Mouse (Mus musculus) megakaryocyte-erythroid progenitor cell, adult 5-6 weeks (primary cell): ENCODE measurements around the gene Runx2. TPM values are rescaled to one million over a fixed set of nuclear protein-coding genes. Genes with fewer than 3 reads are reported as not detected.

Experiments
- ATAC-seq: replicated peaks from 2 replicates; pipeline ENCODE4 v1.8.0; 2016; ENCODE audit warnings: mild to moderate bottlenecking, inconsistent platforms; ENCODE audit not compliant: severe bottlenecking, poor library complexity, low FRiP score, low TSS enrichment
- total RNA-seq, 2 experiments: library from RNA; stranded (forward) in 1 of 2; stranded (reverse) in 1 of 2; fragments of 200-1000, 215-1000 nt in 1 of 2; fragments of >200 nt in 1 of 2; fragmentation: Nextera tagmentation in 1 of 2; gene quantifications; 2 replicates each; pipeline ENCODE4 v1.2.3; 2014 to 2017

The Runx2 gene
- total RNA-seq (2014; fragmentation: Nextera tagmentation) (4.3 and 18.7 TPM in 2 replicates), total RNA-seq (2017) (0.38 and 2.9 TPM in 2 replicates)

- no peak for ATAC-seq
These were observed at the start of gene Runx2 for GRCm38 (mm10) chr17:44814508-44815175. Runx2 (minus strand) TSS chr17:44814797.

- ATAC-seq, result no peak
These were observed 48.6 kb upstream of the Runx2 start for GRCm38 (mm10) chr17:44863165-44863564.

GRCm38 (mm10) chr17:44842184-44842583, 27.6 kb upstream of the Runx2 start:
- no peak for ATAC-seq

- no peak for ATAC-seq
These were observed 16.6 kb upstream of the Runx2 start for GRCm38 (mm10) chr17:44831201-44831600.

- ATAC-seq, result no peak
These were observed 15.0 kb upstream of the Runx2 start for GRCm38 (mm10) chr17:44829587-44829986.

GRCm38 (mm10) chr17:44827964-44828363, 13.4 kb upstream of the Runx2 start:
- ATAC-seq, result peak; percentile 96

GRCm38 (mm10) chr17:44827124-44827523, 12.5 kb upstream of the Runx2 start:
- no peak; the same call in 1 of the 2 replicates for ATAC-seq

- no peak for ATAC-seq
These were observed 7.3 kb upstream of the Runx2 start for GRCm38 (mm10) chr17:44821940-44822339.

GRCm38 (mm10) chr17:44819816-44820215, 5.2 kb upstream of the Runx2 start:
- no peak for ATAC-seq

- ATAC-seq, result no peak
These were observed 4.2 kb upstream of the Runx2 start for GRCm38 (mm10) chr17:44818825-44819224.

GRCm38 (mm10) chr17:44807031-44807430, 7.6 kb downstream of the Runx2 start:
- ATAC-seq, result peak; percentile 77

- ATAC-seq, result no peak
These were observed 17.3 kb downstream of the Runx2 start for GRCm38 (mm10) chr17:44797331-44797730.

- ATAC-seq, result no peak
These were observed 22.2 kb downstream of the Runx2 start for GRCm38 (mm10) chr17:44792218-44792917.

GRCm38 (mm10) chr17:44788982-44789747, 25.4 kb downstream of the Runx2 start:
- ATAC-seq, result no peak

- ATAC-seq, result no peak
These were observed 31.5 kb downstream of the Runx2 start for GRCm38 (mm10) chr17:44783143-44783542.

- no peak for ATAC-seq
These were observed 32.2 kb downstream of the Runx2 start for GRCm38 (mm10) chr17:44782366-44782765.

- ATAC-seq, result no peak
These were observed 34.2 kb downstream of the Runx2 start for GRCm38 (mm10) chr17:44780353-44780752.

- ATAC-seq, result no peak
These were observed 36.5 kb downstream of the Runx2 start for GRCm38 (mm10) chr17:44778141-44778540.

- ATAC-seq, result peak; percentile 80
These were observed 37.2 kb downstream of the Runx2 start for GRCm38 (mm10) chr17:44777337-44777804.

- ATAC-seq, result peak; percentile 85
These were observed 37.8 kb downstream of the Runx2 start, which contains the start of gene Supt3 for GRCm38 (mm10) chr17:44776738-44777270. Supt3 (plus strand) TSS chr17:44777152.
